Mouse (Mus musculus) neural tube, embryonic 14.5 days (tissue): ENCODE results near the gene Ldb3. TPM values are rescaled to one million over a fixed set of nuclear protein-coding genes. Genes with fewer than 3 reads are reported as not detected.
A peak's percentile ranks its signal among the peaks of the same experiment; 100 is the strongest.

ENCODE experiments used
- ATAC-seq: fragments of 200-750 bp; cut with Nextera tagmentation; 2 replicates; pipeline ENCODE4 v1.8.0; 2017; ENCODE audit warnings: low read depth, mild to moderate bottlenecking, moderate TSS enrichment, moderate library complexity
- H3K27ac ChIP-seq: fragments of 300-500 bp; sonication (generic); 2 replicates; pipeline ENCODE4 v1.5.1; 2014; ENCODE audit warnings: low read depth, mild to moderate bottlenecking, control low read depth, low read length, moderate library complexity, mixed read lengths
- H3K27me3 ChIP-seq: fragments of 300-500 bp; sonication (generic); 2 replicates; pipeline ENCODE4 v1.6.1; 2014; ENCODE audit warnings: low read length; ENCODE audit not compliant: control insufficient read depth, insufficient read depth
- H3K36me3 ChIP-seq: fragments of 300-500 bp; sonication (generic); 2 replicates; pipeline ENCODE4 v1.6.1; 2014; ENCODE audit warnings: low read length, mixed read lengths; ENCODE audit not compliant: control insufficient read depth, insufficient read depth
- H3K4me1 ChIP-seq: fragments of 300-500 bp; sonication (generic); 2 replicates; pipeline ENCODE4 v1.6.1; 2014; ENCODE audit warnings: low read length; ENCODE audit not compliant: control insufficient read depth, insufficient read depth
- H3K4me2 ChIP-seq: fragments of 300-500 bp; sonication (generic); 2 replicates; pipeline ENCODE4 v1.6.1; 2014; ENCODE audit warnings: mild to moderate bottlenecking, low read depth, low read length, control low read depth
- H3K4me3 ChIP-seq: fragments of 300-500 bp; sonication (generic); 2 replicates; pipeline ENCODE4 v1.5.1; 2014; ENCODE audit warnings: low read depth, low read length, control low read depth, mixed read lengths
- H3K9ac ChIP-seq: fragments of 300-500 bp; sonication (generic); replicated peaks from 2 replicates; pipeline ENCODE4 v1.6.1; 2014; ENCODE audit warnings: low read depth, mild to moderate bottlenecking, control low read depth, low read length, mixed read lengths
- H3K9me3 ChIP-seq: fragments of 300-500 bp; sonication (generic); 2 replicates; pipeline ENCODE4 v1.6.1; 2016; ENCODE audit warnings: low read length; ENCODE audit not compliant: control insufficient read depth
- WGBS: fragments of 180-500 bp; shearing (Covaris S2); extraction: QIAGEN DNeasy Blood & Tissue Kit; methylation state at CpG from one replicate; pipeline ENCODE4 v1.1.7; 2014; 5-methylcytosine and 5-hydroxymethylcytosine counted together
- polyA plus RNA-seq: library from polyadenylated mRNA; unstranded; fragments of >200 nt; fragmentation: Nextera tagmentation; extraction: Ambion mirVana; gene quantifications from 2 replicates; pipeline ENCODE4 v1.2.1, GENCODE M21; 2014

Gene Ldb3
- polyA plus RNA-seq, 1 experiment from 2014 or later = 0.91 TPM

- Histone ChIP-seq H3K9ac (no peak overlapping the region), H3K4me1 (no peaks in the 10 kb centered on the region), H3K4me2 (no peak overlapping the region), H3K27me3 (no peaks in the 10 kb centered on the region), H3K36me3 (no peaks in the 10 kb centered on the region), H3K9me3 (no peaks in the 10 kb centered on the region), H3K27ac (no peak overlapping the region), H3K4me3 (no peak overlapping the region)
- no peak for ATAC-seq
- 88% methylated on average over 9 of the region's 9 CpGs for WGBS
Measured at GRCm38 (mm10) chr14:34585358-34586105, 3.0 kb downstream of the Ldb3 start.

GRCm38 (mm10) chr14:34582740-34583427, 5.6 kb downstream of the Ldb3 start:
- H3K9me3 ChIP-seq = no peaks in the 10 kb centered on the region
- H3K27me3 ChIP-seq = no peaks in the 10 kb centered on the region
- WGBS = 90% methylated on average over 3 of the region's 3 CpGs
- no peaks in the 10 kb centered on the region for H3K36me3 ChIP-seq
- no peak overlapping the region for H3K9ac ChIP-seq
- no peaks in the 10 kb centered on the region for H3K4me1 ChIP-seq
- no peak overlapping the region for H3K4me3 ChIP-seq
- no peak for ATAC-seq
- H3K27ac ChIP-seq = no peak overlapping the region
- no peak overlapping the region for H3K4me2 ChIP-seq

GRCm38 (mm10) chr14:34576858-34577257, 11.6 kb downstream of the Ldb3 start:
- H3K4me2 ChIP-seq = no peak overlapping the region
- H3K9ac ChIP-seq = no peak overlapping the region
- 76% methylated on average over 4 of the region's 4 CpGs for WGBS
- H3K4me3 ChIP-seq = no peak overlapping the region
- H3K27ac ChIP-seq = no peak overlapping the region
- no peaks in the 10 kb centered on the region for H3K27me3 ChIP-seq
- no peak for ATAC-seq
- no peaks in the 10 kb centered on the region for H3K4me1 ChIP-seq
- H3K9me3 ChIP-seq = no peaks in the 10 kb centered on the region
- H3K36me3 ChIP-seq = no peaks in the 10 kb centered on the region

GRCm38 (mm10) chr14:34574068-34574467, 14.4 kb downstream of the Ldb3 start:
- Histone ChIP-seq H3K27me3 (no peaks in the 10 kb centered on the region), H3K27ac (no peak overlapping the region), H3K4me1 (no peaks in the 10 kb centered on the region), H3K9ac (no peak overlapping the region), H3K36me3 (no peaks in the 10 kb centered on the region), H3K4me2 (no peak overlapping the region), H3K4me3 (no peak overlapping the region), H3K9me3 (no peaks in the 10 kb centered on the region)
- ATAC-seq = no peak
- 39% methylated on average over 2 of the region's 2 CpGs for WGBS

- Histone ChIP-seq H3K36me3 (no peaks in the 10 kb centered on the region), H3K4me2 (no peak overlapping the region), H3K9me3 (no peaks in the 10 kb centered on the region), H3K9ac (no peak overlapping the region), H3K27ac (no peak overlapping the region), H3K27me3 (no peaks in the 10 kb centered on the region), H3K4me1 (no peaks in the 10 kb centered on the region), H3K4me3 (no peak overlapping the region)
- 76% methylated on average over 9 of the region's 9 CpGs for WGBS
- no peak for ATAC-seq
Measured at GRCm38 (mm10) chr14:34573348-34573913, 15.1 kb downstream of the Ldb3 start.

GRCm38 (mm10) chr14:34571610-34572387, 16.7 kb downstream of the Ldb3 start:
- whole genome bisulfite sequencing = 96% methylated on average over 17 of the region's 17 CpGs
- Histone ChIP-seq H3K4me2 (no peak overlapping the region), H3K4me3 (no peak overlapping the region), H3K9me3 (no peaks in the 10 kb centered on the region), H3K36me3 (no peaks in the 10 kb centered on the region), H3K4me1 (no peaks in the 10 kb centered on the region), H3K27ac (no peak overlapping the region), H3K27me3 (no peaks in the 10 kb centered on the region), H3K9ac (no peak overlapping the region)
- ATAC-seq = no peak

GRCm38 (mm10) chr14:34570903-34571302, 17.6 kb downstream of the Ldb3 start:
- WGBS = 91% methylated on average over 4 of the region's 4 CpGs
- no peaks in the 10 kb centered on the region for H3K4me1 ChIP-seq
- H3K27ac ChIP-seq = no peak overlapping the region
- H3K36me3 ChIP-seq = no peaks in the 10 kb centered on the region
- no peak overlapping the region for H3K4me2 ChIP-seq
- no peak overlapping the region for H3K9ac ChIP-seq
- no peaks in the 10 kb centered on the region for H3K27me3 ChIP-seq
- no peak for ATAC-seq
- H3K9me3 ChIP-seq = no peaks in the 10 kb centered on the region
- no peak overlapping the region for H3K4me3 ChIP-seq

- no peaks in the 10 kb centered on the region for H3K27me3 ChIP-seq
- H3K9me3 ChIP-seq = no peaks in the 10 kb centered on the region
- H3K4me3 ChIP-seq = peak overlapping the region; percentile 22
- ATAC-seq = peak; percentile 87
- no peaks in the 10 kb centered on the region for H3K36me3 ChIP-seq
- H3K4me1 ChIP-seq = no peaks in the 10 kb centered on the region
- WGBS = 2% methylated on average over 6 of the region's 6 CpGs
- no peak overlapping the region for H3K27ac ChIP-seq
- peak overlapping the region; percentile 56 for H3K4me2 ChIP-seq
- no peak overlapping the region; the same call in 1 of the 2 replicates for H3K9ac ChIP-seq
Measured at GRCm38 (mm10) chr14:34570294-34570693, 18.2 kb downstream of the Ldb3 start.
